Mouse (Mus musculus) embryo, embryonic 11 days (tissue): ENCODE measurements around the gene Pde4b.
A peak's percentile ranks its signal among the peaks of the same experiment; 100 is the strongest.

Experiments
- DNase-seq: peaks from one replicate; pipeline ENCODE4 v3.0.0-alpha.2; 2015

The Pde4b gene

DNA sequence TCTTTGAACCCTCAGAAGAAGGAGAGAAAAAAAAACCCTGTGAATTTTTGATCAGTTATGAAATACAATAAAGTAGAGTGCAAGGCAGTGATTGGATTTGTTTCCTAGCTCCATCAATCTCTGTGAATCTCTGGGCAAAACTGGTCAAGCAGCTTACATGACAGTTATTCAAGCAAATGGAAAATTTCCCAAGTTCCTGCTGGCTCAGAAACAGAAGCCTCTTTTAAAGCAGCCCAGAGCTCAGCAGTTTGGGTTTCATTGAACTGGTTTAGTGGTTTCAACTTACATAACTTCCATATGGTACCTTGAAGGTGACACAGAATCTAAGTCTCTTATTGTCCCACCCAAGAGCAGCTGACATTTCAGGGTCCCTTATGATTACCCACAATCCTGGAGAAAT lies 210.2 kb downstream of the Pde4b start:
- no peak for DNase-seq

DNA sequence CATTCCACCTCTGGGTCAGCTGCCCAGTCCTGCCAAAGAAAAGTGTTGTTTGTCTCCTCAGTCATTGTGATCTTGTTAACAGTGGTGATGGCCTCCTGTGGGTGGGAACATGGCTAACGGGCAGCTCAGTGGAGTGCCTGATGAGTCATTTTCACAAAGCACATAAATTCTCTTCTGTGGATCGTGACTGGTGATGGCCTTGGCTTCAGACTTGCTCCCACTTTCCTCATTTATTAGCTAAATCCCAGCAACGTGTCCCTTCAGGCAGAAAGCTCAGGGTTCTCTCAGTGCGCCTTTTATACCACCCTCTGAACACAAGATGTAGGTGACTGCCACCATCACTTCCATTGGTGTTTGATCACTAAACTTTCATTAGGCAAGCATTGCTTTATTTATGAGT lies 215.2 kb downstream of the Pde4b start:
- no peak for DNase-seq

DNA sequence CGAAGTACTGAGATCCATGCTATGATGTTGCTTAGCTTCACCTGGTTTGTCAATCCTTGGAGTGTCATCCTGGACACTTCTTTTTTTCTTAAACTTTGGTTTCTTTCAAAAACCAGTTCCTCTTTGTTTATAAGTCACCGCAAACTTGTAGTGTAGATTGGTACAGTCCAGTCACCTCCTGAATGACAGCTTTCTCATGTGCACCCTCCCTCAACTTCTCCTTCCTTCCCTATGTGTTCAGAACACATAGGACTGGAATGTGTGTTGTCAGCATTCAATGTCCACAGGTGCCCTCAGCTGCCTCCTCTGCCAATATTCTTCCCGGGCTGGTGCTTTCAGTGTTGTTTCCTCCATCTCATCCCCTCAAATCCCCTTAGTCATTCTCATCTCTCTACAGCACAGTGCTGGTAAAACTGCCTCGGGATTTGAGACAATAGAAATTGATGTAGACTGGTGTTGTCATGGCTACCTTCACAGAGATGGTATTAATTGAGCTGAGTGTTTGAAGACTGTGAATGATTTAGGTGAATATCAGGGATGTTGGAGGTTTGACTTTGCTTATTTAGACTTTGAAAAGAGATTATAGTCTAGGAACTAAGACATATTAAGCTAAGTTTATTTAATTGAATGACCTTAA lies 220.4 kb downstream of the Pde4b start:
- no peak for DNase-seq

DNA sequence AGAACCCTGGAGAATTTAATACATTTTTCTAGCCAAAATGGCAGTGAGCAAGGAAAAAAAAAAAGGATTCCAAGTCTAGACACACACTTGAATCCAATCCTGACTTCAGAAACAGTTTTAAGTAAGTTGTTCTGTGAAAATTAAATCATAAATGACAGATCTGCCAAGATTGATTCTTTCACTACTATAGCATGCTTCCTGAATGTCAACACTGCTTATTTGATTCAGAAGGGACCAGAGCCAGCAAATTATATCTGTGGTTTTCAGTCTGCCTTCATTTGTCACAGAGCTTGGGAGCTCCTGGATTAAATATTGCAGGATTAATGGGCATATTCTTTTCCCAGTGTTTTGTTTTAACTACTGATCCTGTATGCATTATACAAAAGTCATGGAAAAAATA lies 223.3 kb downstream of the Pde4b start:
- no peak for DNase-seq

DNA sequence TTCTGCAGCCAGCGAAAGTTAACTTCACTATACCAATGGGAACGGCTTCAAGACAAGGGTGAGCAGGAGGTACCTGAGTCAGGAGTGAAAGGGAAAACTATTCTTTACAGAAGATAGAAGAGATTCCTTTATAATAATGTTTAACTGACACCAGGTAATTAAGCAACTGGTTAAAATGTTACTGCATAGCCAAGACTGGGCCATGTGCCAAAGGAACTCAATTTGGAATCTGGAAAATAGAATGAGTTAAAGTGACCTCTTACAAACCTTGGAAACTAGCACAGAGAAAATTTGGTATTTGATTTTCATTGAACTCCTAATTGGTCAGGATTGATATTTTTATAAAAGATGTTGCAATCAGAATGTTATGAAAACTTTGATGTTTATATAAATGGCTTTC lies 228.7 kb downstream of the Pde4b start:
- DNase-seq: no peak

DNA sequence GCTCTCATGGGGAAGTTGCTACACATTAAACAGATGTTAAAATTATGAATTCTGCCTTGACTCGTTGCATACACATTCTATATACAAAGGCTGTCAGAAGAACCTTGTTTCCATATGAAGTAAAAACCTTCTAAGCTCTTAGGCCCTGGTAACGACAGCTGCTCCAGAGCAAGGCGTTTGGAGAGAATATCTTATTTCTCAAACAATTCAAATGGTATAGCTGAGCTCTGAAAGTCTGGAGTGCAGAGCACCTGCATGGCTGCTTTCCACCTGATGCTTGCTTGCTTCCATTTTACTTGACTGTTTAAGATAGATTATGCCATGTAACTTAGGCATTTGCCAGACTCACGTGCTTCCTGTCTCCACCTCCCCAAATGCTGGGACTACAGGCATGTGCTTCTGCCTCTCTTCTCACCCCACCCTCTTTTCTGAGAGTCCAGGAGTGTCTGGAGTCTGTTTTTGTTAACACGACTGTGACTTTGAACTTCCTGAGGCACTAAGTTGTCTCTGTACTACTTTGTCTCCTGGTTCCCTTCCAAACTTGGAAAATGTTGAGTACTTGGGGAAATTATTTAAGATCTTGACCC lies 229.4 kb downstream of the Pde4b start:
- no peak for DNase-seq

DNA sequence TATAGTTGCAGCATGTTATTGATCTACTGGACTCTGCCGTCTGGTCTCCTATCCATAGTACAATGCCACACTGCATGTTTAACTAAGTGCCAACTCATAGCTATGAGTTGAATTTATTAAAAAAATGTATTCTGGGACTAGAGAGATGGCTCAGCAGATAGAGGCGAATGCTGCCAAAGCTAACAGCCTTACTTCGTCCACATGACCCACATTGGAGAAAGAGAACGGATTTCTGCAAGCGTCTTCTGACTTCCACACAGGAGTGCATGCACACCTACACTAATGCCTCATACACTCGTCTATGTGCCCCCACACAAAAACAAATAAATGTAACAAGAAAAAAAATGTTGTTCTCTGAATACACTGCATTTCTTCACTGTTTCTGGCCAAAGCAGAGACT lies 231.3 kb downstream of the Pde4b start:
- no peak for DNase-seq

DNA sequence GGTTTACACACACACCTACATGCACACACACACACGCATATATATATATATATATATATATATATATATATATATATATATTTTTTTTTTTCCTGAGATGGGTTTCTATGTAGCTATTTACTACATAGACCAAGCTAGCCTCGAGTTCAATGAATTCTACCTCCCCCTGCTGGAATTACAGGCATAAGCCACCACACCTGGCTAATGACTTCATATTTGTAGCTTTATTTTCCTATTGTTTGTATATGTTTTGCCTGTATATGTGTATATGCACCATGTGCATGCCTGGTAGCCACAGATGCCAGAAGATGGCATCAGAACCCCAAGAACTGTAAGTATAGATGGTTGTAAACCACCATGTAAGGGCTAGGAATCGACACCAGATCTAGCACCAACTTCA lies 234.0 kb downstream of the Pde4b start:
- DNase-seq: no peak

DNA sequence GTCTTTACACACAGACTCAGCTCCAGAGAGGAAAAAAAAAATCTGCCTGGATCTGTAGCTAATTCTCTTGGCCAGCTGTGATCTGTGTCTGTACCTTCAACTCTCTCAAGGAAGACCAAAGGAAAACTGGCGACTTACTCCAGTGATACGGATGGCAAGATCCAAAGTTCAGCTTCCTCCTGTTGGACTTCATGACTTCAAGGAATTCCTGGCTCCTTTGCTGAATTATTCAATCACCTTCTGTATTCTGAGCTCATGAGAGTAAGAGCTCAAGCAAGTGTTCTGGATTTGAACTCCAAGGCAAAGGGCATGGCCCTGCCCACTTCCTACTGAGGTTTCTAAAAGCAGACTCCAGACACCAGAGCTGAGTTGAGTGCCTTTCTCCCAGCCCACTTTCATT lies 245.0 kb downstream of the Pde4b start:
- DNase-seq: no peak

DNA sequence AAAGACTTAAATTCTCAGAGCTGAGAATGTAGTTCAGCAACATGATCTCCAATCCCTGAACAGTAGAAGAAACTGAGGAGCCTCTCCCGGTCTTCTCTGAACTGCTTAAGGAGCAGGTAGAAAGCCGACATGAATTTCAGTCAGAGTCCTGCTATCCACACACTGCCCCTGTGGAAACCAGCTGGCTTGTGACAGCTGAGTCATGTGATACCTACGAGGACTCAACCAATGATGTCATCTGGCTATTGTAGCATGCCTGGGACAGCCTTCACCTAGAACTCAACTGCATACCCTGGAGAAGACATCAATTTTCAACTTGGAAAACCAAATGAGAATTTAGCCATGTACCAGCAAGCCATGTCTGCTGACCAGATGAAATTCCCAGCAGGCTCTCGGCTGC lies 245.5 kb downstream of the Pde4b start:
- no peak for DNase-seq

DNA sequence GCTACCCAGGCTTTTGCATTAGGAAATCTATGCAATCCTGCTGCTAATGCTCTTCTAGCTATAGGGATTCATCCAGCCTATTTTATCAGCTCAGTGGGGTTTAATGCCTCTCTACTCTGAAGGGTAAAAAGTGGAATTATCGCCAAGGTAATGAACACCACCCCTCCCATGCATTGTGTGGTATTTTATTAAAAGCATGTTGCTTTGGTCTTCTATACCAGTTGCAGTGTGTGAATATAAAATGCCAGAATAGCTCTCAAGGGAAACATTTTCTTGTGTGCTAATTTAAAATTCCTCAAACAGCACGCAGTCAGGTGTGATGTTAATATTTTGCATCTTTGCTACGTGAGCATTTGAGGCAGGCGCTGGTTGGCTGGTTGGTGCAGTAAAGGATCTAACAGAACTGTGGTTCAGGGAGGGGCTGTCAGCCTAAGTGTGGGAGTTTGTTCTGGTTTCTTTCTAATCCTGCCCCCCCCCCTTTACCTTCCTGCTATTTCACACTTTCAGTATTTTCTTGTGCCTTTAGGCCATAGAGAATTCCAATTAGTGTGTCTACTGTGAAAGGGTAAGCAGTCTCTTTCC lies 259.7 kb downstream of the Pde4b start:
- no peak for DNase-seq

DNA sequence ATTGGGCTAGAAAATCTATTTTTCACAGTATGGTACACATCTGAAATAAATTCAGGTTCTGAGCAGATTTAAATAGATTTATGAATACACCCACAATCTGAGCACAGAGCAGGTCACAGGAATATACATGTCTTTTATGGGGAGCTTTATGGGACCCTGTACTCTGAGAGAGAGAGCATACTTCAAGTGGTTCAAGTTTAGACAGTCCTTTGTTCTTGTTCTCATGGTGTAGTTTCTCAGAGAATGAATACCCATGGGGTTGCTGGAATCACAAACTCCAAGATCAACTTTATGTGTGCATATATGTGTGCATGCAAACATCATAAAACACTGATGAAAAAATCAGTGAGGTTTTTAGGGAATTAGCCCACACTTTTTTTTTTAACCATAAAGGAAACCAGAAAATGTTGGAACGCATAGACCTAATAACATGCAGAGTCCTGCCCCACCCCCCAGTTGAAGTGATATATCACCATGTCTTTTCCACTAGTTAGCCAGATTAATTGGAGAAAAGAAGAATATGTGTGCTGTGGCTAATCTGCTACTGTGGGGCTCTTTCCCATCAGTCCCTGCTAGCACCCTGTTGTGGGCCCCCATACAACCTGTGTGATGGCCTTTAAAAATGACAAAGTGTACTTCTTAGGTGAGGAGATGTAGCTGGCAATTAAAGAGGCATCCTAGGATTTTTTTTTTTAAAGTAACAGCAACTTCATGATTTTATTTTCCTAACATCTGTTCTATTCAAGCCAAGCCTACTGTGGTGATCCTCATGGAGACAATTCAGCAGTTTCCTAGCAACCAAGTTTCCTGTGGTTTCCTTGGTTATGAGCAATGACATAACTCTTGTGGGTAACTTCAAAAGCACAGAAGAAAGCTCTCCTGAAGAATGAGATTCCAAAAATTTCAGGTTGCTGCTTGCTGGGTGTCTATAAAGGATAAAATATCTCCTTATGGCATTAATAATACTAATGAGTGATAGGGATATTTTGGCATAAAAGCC lies 264.4 kb downstream of the Pde4b start:
- DNase-seq: peak; percentile 49

DNA sequence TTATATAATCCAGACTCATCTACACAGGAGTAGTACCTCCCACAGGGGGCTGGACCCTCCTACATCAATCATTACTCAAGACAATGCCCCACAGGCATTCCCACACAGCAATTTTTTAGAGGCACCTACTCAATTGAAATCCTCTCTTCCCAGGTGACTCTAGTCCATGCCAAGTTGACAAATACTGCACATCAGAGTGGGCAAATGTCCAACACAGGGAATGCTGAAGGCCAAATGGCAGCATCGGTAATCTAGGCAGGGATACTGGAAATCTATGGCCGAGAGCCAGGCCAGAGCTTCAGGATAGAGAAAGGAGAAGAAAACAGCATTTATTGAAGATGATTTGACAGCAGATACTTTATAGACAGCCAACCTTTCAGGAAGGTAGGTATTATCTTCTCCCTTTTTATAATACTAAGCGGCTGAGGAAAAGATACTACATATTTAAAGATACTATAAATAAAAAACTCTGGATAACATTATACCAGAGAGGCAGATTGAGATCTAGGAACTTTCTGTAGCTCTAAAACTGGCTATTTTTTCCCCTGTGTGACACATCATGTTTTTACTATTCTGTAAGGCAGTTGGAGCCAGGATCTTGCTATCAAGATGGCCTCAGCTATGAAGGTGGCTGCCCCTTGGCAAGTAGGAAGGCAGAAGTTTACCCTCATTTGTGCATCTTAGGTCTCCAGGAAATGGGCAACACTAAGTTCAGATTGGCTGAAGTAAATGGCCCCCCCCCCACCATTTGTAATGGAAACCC lies 266.5 kb downstream of the Pde4b start:
- DNase-seq: no peak

DNA sequence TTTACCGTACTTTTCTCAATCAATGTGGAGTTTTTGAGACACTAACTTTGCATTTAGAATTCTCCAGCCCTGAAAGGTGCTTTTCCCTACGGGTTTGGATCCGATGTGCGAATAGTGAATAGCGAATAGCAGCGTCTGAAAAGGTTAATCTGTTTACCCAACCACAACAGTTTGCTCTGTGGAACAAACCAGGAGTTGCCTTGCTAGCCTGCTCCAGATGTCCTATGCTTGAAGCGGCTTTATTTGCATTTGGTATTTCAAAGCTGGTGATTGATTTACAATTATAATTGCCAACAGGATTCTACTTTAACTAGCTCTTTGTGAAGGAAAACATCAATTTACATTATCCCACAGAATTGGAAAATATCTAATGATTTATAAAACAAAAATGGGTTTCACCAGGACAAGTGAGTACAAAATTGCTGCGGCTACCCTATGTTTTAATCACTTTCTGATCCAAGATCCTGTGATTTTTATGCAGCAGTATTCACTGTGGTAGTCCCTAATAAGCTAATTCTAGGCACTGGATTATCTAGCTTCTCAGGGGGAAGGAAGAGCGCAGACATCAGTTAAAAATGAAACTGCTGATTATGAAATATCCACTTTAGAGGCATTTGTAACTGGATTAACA lies 280.9 kb downstream of the Pde4b start:
- no peak for DNase-seq

DNA sequence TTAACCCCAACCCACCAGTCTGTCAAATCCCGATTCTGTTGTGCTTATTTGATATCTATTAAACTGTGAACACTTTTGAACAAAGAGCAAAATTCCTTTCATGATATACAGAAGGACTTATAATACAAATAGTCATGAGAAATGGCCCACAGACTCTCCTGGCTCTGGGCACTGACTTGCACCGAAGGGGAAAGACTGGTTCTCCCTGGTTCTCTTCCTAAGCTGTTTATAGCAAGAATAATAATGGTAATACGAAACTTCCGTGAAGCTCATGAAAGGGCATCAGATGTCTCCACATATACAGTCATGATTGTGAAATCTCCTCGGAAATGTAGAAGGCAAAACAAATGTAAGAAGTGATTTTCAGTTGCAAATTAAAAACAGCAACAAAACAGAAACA lies 287.3 kb downstream of the Pde4b start:
- no peak for DNase-seq

DNA sequence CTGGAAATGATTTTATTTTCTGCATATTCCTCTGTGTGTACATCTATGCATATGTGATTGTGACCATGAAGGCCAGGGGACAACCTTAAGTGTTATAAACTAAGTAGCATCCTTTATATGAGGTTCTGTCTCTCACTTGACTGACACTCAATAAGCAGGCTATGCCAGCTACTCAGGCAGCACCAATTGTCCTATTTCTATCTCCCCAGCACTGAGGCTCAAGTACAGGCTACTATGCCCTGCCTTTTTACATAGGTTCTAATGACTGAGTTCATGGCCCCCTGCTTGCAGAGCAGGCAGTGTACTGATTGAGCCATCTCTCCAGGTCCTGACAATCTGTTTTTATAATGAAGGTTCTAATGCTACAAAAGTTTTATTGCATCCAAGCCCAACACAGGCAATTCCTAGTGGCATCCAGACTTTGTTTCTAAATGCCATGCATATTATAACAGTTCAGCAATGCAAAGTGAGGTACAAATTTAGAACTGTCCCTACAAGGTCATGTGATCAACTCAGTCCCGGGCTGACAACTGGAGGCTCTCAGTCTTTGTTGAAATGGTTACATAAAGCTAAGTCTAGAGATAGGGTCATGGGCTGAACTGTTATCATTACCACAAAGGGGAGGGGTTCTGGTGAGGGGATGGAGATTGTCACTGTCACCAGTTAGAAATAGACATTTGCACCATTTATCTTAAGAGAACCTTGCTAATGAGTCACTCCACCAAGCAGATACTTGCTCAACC lies 295.6 kb downstream of the Pde4b start:
- DNase-seq: no peak

DNA sequence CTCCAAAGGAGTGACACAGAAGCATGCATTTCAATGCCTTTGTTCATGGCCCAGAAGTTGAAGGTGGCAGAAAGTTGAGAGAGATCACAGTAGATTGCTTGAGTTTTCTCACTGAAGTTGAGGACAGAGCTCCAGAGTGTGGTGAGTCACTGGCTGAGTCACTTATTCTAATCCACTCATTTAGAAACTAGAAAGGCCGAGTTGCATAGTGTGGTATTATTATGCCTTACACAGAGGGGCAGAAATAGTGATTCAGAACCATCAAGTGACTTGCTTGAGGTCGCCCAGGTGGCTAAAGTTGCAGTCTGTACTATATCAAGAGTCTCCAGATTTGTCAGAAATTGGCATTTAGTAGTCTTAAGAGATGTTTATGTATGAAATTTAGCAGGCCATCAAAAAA lies 306.3 kb downstream of the Pde4b start:
- DNase-seq: no peak

DNA sequence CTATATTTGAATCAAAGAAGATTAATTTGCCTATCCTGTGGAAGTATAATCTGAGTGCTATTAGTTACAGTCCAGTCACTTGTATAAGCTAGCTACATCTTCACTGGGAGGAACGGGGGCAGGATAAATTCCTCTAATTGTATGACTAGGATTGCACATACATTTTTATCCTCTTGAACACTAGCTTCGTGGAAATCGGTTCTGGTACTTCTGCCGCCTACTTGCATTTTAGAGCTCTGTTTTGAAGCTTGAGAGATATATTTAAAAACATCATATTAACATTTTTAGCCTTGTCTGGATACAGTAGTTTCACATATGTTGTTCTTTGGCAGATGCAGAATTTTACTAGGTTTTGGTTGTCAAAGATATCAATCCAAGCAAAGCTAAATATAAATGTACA lies 310.0 kb downstream of the Pde4b start:
- no peak for DNase-seq

DNA sequence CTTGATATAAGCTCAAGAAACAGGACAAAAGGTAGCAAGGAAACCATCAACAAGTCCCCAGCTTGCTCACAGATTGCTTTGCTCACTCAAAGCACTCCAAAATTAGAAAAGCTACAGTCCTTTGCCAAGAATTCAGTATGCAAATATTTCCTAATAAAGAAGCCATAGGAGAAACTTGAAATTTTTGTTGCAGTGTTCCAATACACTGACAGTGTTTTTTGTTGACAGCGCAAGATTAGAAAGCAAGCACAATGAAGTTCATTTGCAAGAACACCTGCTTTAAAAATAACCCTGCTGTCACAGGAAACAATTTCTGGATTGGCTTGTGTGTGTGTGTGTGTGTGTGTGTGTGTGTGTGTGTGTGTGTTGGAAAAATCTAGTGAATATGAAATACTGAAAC lies 311.2 kb downstream of the Pde4b start:
- DNase-seq: no peak

DNA sequence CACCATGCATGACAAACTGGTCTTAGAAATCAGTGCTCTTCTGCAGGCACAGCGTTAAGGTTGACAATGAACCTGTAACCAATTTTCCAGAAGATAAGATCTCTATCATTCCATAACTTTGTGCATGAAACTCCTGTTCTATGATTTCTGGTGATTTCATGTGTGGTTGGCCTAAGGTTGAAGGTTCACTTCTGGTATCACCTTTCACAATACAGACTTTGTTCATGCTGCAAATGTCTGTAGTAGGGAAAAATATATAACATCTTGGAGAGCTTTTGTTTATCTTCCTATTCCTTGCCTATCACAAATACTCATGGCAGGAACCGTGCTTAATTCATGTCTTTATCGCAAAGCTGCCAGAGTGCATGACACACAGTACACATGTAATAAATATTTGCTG lies 319.5 kb downstream of the Pde4b start:
- no peak for DNase-seq

DNA sequence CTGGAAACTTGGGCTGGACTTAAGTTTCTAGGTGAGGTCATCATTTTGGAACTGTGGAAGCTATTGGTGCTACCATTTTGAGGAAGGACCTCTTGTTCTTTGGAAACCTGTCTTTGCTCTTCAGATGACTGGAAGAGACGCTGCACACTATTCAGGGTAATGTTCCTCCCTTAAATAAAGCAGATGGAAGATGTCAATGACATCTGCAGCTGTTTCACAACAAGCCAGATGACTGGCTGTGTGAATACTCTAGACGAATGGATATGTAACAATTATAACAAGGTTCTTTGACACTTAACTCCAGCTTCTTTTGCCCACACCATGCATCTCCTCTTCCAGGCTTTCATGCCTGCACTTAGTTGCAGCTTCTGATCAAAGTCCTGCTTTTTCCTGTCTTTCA lies 320.8 kb downstream of the Pde4b start:
- DNase-seq: no peak

DNA sequence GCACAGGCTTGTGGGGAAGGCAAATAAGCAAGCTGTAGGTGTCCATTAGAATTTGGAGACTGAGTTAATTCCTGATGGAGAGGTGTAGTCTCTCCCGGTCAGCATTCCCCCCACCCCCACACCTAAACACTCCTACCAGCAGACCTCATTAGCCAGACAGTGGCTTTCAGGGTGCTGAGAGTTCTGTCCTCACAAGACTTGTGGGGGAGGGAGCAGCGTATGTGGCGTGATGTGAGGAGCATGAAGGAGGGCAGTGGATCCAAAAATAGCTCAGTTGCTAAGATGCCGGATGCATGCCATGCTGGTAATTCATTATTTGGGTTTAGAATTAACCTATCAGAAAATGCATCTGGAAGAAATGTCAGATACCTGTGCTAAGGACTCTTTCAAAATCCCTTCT lies 321.6 kb downstream of the Pde4b start:
- DNase-seq: no peak
